Mouse (Mus musculus) bone marrow, adult 2 months (tissue): ENCODE data around the gene Glt6d1. TPM values are rescaled to one million over a fixed set of nuclear protein-coding genes. Genes with fewer than 3 reads are reported as not detected.

Source experiments
- H3K27ac ChIP-seq: fragments of 200-500 bp; 2 replicates; pipeline ENCODE4 v1.5.1; 2012; ENCODE audit warnings: low read depth, mild to moderate bottlenecking, control low read depth, inconsistent platforms, low read length; ENCODE audit not compliant: control insufficient read depth, poor library complexity, insufficient read depth
- H3K4me1 ChIP-seq: fragments of 200-500 bp; 2 replicates; pipeline ENCODE4 v1.6.1; 2011; ENCODE audit warnings: low read length; ENCODE audit not compliant: control insufficient read depth, insufficient read depth
- H3K4me3 ChIP-seq: fragments of 200-500 bp; replicated peaks from 2 replicates; pipeline ENCODE3; 2011; ENCODE audit warnings: mild to moderate bottlenecking, low read depth, low read length, control low read depth; ENCODE audit not compliant: control insufficient read depth
- CTCF ChIP-seq: fragments of 200-500 bp; IDR thresholded peaks from 2 replicates; pipeline ENCODE4 v1.5.1; 2011; ENCODE audit warnings: low read length, control low read depth; ENCODE audit not compliant: control insufficient read depth, insufficient read depth
- POLR2A ChIP-seq: fragments of 200-500 bp; IDR thresholded peaks from 2 replicates; pipeline ENCODE4 v1.6.1; 2011; ENCODE audit warnings: low read depth, mild to moderate bottlenecking, control low read depth, low read length, borderline replicate concordance; ENCODE audit not compliant: control insufficient read depth
- WGBS: fragments of 180-500 bp; shearing (Covaris S2); methylation state at CpG from one replicate; pipeline ENCODE4 v1.1.7; 2018; 5-methylcytosine and 5-hydroxymethylcytosine counted together
- polyA plus RNA-seq: library from polyadenylated mRNA; stranded (reverse); fragments of >200 nt; gene quantifications from 2 replicates; pipeline ENCODE4 v1.2.4, GENCODE M21; 2011; ENCODE audit warnings: low replicate concordance; ENCODE audit not compliant: missing spikeins, insufficient read depth, insufficient read length

Gene Glt6d1
- polyA plus RNA-seq, 1 experiment, result not detected

DNA sequence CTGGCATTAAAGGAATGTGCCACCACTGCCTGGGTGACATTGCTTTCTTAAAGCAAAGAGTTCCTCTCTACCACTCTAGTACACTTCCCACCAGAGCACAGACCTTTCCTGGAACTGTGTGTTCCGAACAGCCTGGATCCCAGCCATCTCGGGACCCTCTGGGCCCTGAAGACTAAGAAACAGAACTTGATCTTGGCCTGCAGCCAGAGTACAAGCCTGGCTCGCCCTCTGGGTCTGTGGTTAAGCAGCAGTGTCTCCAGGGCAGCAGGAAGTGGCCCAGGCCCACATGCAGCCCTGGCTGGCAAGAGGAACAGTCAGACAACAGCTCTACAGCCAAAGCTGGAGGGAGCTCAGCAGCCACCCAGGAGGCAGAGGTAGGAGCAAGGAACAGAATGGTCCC, 37.0 kb upstream of the Glt6d1 start:
- no peak overlapping the region for H3K27ac ChIP-seq
- 2% methylated on average over 3 of the region's 3 CpGs for WGBS
- H3K4me1 ChIP-seq, result no peaks in the 10 kb centered on the region
- TF ChIP-seq POLR2A (no peak), CTCF (no peak)
- no peak overlapping the region for H3K4me3 ChIP-seq

DNA sequence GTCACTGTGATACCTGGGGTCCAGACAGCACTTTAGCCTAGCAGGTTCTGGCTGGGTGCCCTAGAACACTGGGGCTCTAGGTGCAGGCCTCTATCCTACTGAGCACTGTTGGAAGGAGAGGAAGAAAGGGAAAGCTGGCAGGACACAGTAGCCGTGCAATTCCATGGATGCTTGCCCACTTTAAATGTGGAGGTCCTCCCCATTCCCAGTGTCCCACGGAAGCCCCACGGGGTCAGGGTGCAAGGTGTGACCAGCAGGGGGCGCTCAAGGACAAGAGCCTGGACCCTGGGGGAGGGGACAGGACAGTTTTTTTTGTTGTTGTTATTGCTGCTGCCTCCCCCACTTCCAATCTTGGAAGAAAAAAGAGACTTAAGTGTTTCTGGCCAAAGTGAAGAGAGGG, 34.7 kb upstream of the Glt6d1 start:
- no peak overlapping the region for H3K4me3 ChIP-seq
- TF ChIP-seq POLR2A (no peak), CTCF (peak; percentile 71)

DNA sequence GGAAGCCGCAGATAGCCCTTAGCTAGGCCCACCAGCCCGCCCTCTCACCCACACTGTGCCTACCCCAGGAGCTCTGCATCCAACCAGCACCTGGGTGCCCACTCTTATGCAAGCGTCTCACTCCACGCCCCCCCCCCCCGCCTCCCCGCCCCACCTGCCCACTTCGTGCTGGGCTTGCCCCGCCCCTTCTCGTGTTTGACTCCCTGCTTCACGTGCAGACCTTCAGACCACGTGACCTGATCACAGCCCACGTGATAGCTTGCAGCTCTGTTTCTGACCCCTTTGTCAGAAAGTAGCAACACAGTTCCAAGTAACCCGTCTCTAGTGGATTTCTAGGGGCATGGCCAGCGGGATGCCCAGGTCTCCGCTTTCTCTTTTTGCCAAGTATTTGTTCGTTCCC, 31.6 kb upstream of the Glt6d1 start, which contains the start of gene Sohlh1:
TSS of gene Sohlh1 (minus strand) at position 23 of the 400 bp plus-strand sequence.
- 75% methylated on average over 16 of the region's 16 CpGs for WGBS
- H3K27ac ChIP-seq, result no peak within 1 kb of the TSS
- H3K4me1 ChIP-seq, result no peaks in the 10 kb centered on the region
- no peak within 1 kb of the TSS for H3K4me3 ChIP-seq
- TF ChIP-seq CTCF (no peak), POLR2A (no peak)

More for the DNA sequence above, 34.7 kb upstream of the Glt6d1 start:
- Histone ChIP-seq H3K4me1 (no peaks in the 10 kb centered on the region), H3K27ac (no peak overlapping the region)
- WGBS, result 12% methylated on average over 4 of the region's 4 CpGs

DNA sequence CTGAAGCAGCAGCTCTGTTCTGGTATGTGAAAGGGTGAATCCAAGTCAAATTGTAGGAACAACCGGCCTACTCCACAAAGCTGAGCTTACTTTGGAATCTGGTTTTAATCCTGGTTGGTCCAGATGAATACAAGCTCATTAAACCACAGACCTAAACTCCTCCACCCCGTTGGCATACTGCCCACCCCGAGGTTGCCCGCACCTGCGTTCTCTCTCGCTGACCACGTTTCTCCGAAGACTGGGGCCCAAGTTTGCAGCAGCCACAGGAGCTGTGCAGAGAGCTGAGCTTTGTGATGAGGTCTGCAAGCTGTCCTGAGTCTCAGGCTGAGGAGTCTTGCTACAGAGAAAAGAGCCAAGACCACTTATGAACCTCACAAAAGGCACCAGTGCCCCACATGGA, 30.9 kb upstream of the Glt6d1 start:
- Histone ChIP-seq H3K27ac (no peak overlapping the region), H3K4me3 (no peak overlapping the region), H3K4me1 (no peaks in the 10 kb centered on the region)
- 11% methylated on average over 8 of the region's 8 CpGs for WGBS
- TF ChIP-seq POLR2A (no peak), CTCF (no peak)

DNA sequence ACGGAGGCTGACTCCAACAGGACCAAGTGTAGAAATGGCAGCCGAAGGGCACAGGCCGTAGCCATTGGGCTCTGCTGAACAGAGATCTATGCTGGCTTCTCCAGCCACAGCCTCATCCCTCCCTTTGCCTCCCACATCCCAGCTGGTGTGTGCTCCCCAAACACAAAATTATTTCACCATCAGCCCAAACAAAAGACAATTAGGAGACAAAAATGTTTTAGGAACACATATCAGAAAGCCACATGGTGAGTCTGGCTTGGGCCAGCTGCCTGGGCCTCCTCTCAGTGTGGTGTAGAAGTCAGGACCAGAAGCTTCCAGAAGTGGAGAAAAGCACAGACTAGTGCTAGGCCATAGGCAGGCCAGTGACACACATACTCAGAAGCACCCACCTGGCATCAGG, 28.4 kb upstream of the Glt6d1 start:
- Histone ChIP-seq H3K27ac (no peak overlapping the region), H3K4me3 (no peak overlapping the region), H3K4me1 (no peaks in the 10 kb centered on the region)
- 90% methylated on average over 3 of the region's 3 CpGs for WGBS
- no peak for TF ChIP-seq POLR2A
- TF ChIP-seq CTCF, result no peak

DNA sequence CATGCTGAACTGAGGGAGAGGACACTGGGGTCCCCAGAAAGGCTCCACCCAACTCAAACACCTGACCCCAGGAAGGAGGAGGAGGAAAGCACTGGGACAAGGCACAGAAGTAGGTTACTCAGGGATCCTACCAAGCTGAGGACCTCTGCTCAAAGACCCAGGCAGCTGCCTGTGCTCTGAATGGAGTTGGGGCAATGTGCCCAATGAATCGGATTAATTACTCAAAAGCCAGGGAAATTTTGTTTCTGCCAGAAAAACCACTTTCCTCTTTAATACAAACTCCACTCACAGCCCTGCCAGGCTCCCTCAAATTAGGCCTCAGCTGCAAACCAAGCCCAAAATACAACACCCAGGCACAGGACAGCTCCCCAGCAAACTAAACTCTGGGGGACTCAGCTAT, 27.1 kb upstream of the Glt6d1 start:
- Histone ChIP-seq H3K4me3 (no peak overlapping the region), H3K4me1 (no peaks in the 10 kb centered on the region), H3K27ac (no peak overlapping the region)
- 62% methylated on average over 1 of the region's 1 CpGs for WGBS
- TF ChIP-seq CTCF (no peak), POLR2A (no peak)

DNA sequence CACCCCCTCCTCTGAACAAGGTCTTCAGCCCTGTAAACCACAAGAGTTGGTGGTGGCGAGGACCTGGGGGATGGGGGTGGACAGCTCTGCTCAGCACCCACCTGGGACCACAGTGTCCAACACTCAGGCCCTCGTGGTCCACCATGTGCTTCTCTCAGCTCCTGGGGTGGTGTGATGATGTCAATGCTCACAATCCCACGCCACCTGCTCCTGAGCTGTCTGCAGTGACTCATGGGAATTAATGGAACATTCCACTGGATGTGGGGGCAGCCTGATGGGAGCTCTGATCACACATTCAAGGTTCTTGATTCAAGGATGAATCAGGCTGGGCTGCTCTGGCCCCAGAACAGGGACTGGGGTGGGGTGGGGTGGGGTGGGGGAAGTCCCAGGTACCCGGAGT, 26.5 kb upstream of the Glt6d1 start:
- H3K4me3 ChIP-seq, result no peak overlapping the region
- no peak overlapping the region for H3K27ac ChIP-seq
- H3K4me1 ChIP-seq, result no peaks in the 10 kb centered on the region
- WGBS, result 55% methylated on average over 4 of the region's 4 CpGs
- TF ChIP-seq CTCF (no peak), POLR2A (no peak)

DNA sequence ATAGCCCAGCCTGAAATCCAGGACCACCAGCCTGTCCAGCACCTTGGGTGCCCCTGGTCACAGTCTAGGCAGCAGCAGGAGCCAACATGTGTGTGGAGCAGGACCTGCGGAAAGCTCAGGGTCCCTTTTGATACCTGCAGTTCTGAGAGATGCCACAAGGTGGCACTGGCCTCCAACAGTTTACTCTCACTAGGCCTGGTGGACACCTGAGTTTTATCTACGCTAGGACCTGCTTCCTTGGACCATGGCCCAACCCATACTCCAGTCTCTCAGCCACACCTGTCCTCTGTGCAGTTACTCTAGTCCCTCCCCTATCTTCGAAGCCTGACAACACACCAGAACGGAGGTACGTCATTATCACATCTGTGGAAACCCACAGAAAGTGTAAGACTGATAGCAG, 20.6 kb upstream of the Glt6d1 start:
- 29% methylated on average over 5 of the region's 5 CpGs for WGBS
- no peaks in the 10 kb centered on the region for H3K4me1 ChIP-seq
- H3K27ac ChIP-seq, result no peak overlapping the region
- no peak overlapping the region for H3K4me3 ChIP-seq
- TF ChIP-seq POLR2A, result no peak
- TF ChIP-seq CTCF, result peak; percentile 84

DNA sequence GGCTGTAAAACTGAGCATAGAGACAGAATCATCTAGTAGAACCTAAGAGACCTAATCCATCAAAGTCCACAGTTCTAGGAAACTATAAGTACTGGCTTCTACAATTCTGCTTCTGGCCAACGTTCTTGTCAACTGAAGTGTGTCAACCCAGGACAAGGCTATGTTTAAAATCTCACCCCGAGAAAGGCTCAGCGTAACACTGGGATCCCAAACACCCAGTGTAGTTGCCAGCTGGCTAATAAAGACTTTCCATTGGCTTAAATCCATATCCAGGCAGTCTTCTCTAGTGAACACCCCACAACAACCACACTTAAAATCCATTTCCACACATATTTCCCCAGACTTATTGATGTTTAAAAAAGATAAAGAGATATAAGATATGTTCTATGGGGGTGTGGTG, 15.1 kb upstream of the Glt6d1 start:
- Histone ChIP-seq H3K4me1 (no peaks in the 10 kb centered on the region), H3K27ac (no peak overlapping the region), H3K4me3 (no peak overlapping the region)
- 78% methylated on average over 3 of the region's 3 CpGs for WGBS
- no peak for TF ChIP-seq CTCF
- TF ChIP-seq POLR2A, result no peak

DNA sequence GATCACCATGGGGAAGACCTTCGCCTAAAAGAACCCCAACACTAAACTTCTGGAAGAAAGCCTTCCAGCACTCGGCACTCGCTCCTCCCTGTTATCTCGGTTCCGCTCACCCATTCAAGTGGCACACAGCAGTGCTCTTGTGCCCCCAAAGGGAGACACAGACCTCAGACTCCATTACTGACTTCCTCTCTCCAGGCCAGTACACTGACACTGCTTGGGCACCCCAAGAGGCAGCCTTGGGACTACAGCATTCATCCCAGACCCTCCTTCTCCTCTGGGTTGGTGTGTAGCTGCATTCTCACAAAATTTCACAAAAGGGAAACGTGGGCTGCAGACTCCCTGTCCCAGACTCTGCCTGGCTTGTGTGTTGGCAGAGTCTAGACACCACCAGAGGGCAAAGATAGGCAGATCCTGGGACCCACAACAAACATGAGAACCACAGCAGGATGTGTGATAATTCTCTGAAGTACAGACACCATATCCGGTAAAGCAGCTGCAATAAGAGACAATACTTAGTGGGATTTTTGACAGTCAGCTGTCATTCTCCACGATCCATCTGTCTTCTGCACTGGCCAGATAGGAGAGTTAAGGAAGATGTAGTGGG, 12.8 kb upstream of the Glt6d1 start:
- Histone ChIP-seq H3K4me3 (no peak overlapping the region), H3K4me1 (no peaks in the 10 kb centered on the region), H3K27ac (no peak overlapping the region)
- 44% methylated on average over 8 of the region's 8 CpGs for WGBS
- TF ChIP-seq POLR2A, result no peak
- TF ChIP-seq CTCF, result no peak
